Mouse (Mus musculus) neural tube, embryonic 11.5 days (tissue): ENCODE results near the gene Tac1. TPM values are rescaled to one million over a fixed set of nuclear protein-coding genes. Genes with fewer than 3 reads are reported as not detected.
"Not testable (repeated sequence)": the region's sequence is repeated elsewhere in the genome, so short reads cannot be mapped to it uniquely, and the experiment has no call there.

ENCODE experiments used
- ATAC-seq: fragments of 200-750 bp; cut with Nextera tagmentation; 2 replicates; pipeline ENCODE4 v1.8.0; 2017; ENCODE audit warnings: moderate number of reproducible peaks, mild to moderate bottlenecking, moderate TSS enrichment, moderate library complexity; ENCODE audit not compliant: insufficient read depth, low FRiP score, low TSS enrichment
- DNase-seq: peaks from one replicate; pipeline ENCODE4 v3.0.0-alpha.2; 2015; ENCODE audit warnings: low spot score
- H3K27ac ChIP-seq: fragments of 300-500 bp; sonication (generic); 2 replicates; pipeline ENCODE4 v1.5.1; 2014; ENCODE audit warnings: low read depth, mild to moderate bottlenecking, low read length
- H3K27me3 ChIP-seq: fragments of 300-500 bp; sonication (generic); 2 replicates; pipeline ENCODE4 v1.6.1; 2014; ENCODE audit warnings: mild to moderate bottlenecking, low read length, mixed read lengths; ENCODE audit not compliant: control insufficient read depth, insufficient read depth
- H3K36me3 ChIP-seq: fragments of 300-500 bp; sonication (generic); 2 replicates; pipeline ENCODE4 v1.6.1; 2014; ENCODE audit warnings: mild to moderate bottlenecking, low read length, moderate library complexity, mixed read lengths; ENCODE audit not compliant: control insufficient read depth, insufficient read depth
- H3K4me1 ChIP-seq: fragments of 300-500 bp; sonication (generic); 2 replicates; pipeline ENCODE4 v1.6.1; 2014; ENCODE audit warnings: low read length, mixed read lengths; ENCODE audit not compliant: control insufficient read depth, insufficient read depth
- H3K4me2 ChIP-seq: fragments of 300-500 bp; sonication (generic); 2 replicates; pipeline ENCODE4 v1.6.1; 2014; ENCODE audit warnings: low read depth, mild to moderate bottlenecking, moderate library complexity
- H3K4me3 ChIP-seq: fragments of 300-500 bp; sonication (generic); 2 replicates; pipeline ENCODE4 v1.5.1; 2014; ENCODE audit warnings: low read depth, low read length
- H3K9ac ChIP-seq: fragments of 300-500 bp; sonication (generic); 2 replicates; pipeline ENCODE4 v1.6.1; 2014; ENCODE audit warnings: mild to moderate bottlenecking, low read length
- H3K9me3 ChIP-seq: fragments of 300-500 bp; sonication (generic); 2 replicates; pipeline ENCODE4 v1.6.1; 2016; ENCODE audit warnings: low read length; ENCODE audit not compliant: control insufficient read depth
- WGBS: fragments of 180-500 bp; shearing (Covaris S2); extraction: QIAGEN DNeasy Blood & Tissue Kit; methylation state at CpG from one replicate; pipeline ENCODE4 v1.1.7; 2014; 5-methylcytosine and 5-hydroxymethylcytosine counted together
- polyA plus RNA-seq: library from polyadenylated mRNA; unstranded; fragments of >200 nt; fragmentation: Nextera tagmentation; extraction: Ambion mirVana; gene quantifications from 2 replicates; pipeline ENCODE4 v1.2.1, GENCODE M21; 2014

The Tac1 gene
- polyA plus RNA-seq, 1 experiment from 2014 or later, result 4.2 TPM

GRCm38 (mm10) chr6:7598416-7598815 is 43.7 kb downstream of the Tac1 start:
- ATAC-seq (no peak), DNase-seq (no peak)
- Histone ChIP-seq H3K4me2 (no peak overlapping the region), H3K9me3 (no peaks in the 10 kb centered on the region), H3K27me3 (no peaks in the 10 kb centered on the region), H3K36me3 (no peaks in the 10 kb centered on the region), H3K4me3 (no peak overlapping the region), H3K9ac (no peak overlapping the region), H3K27ac (no peak overlapping the region), H3K4me1 (no peaks in the 10 kb centered on the region)
- 92% methylated on average over 5 of the region's 5 CpGs for WGBS

GRCm38 (mm10) chr6:7600228-7600627 is 45.5 kb downstream of the Tac1 start:
- ATAC-seq (no peak), DNase-seq (no peak)
- H3K36me3 ChIP-seq, result no peaks in the 10 kb centered on the region
- no peaks in the 10 kb centered on the region for H3K9me3 ChIP-seq
- no peaks in the 10 kb centered on the region for H3K4me1 ChIP-seq
- H3K4me2 ChIP-seq, result no peak overlapping the region
- no peak overlapping the region for H3K9ac ChIP-seq
- no peaks in the 10 kb centered on the region for H3K27me3 ChIP-seq
- no peak overlapping the region for H3K27ac ChIP-seq
- WGBS, result 68% methylated on average over 2 of the region's 2 CpGs
- no peak overlapping the region for H3K4me3 ChIP-seq

GRCm38 (mm10) chr6:7601353-7602094 is 46.8 kb downstream of the Tac1 start:
- DNase-seq, result no peak
- 82% methylated on average over 4 of the region's 4 CpGs for WGBS

GRCm38 (mm10) chr6:7613676-7614075 is 59.0 kb downstream of the Tac1 start:
- DNase-seq, ATAC-seq: not testable (repeated sequence)
- 89% methylated on average over 18 of the region's 19 CpGs for WGBS

More at GRCm38 (mm10) chr6:7601353-7602094, 46.8 kb downstream of the Tac1 start:
- H3K27me3 ChIP-seq, result no peaks in the 10 kb centered on the region
- no peaks in the 10 kb centered on the region for H3K36me3 ChIP-seq
- no peak overlapping the region for H3K4me3 ChIP-seq
- no peak overlapping the region for H3K9ac ChIP-seq
- H3K27ac ChIP-seq, result no peak overlapping the region
- no peaks in the 10 kb centered on the region for H3K4me1 ChIP-seq
- no peaks in the 10 kb centered on the region for H3K9me3 ChIP-seq
- ATAC-seq, result no peak
- no peak overlapping the region for H3K4me2 ChIP-seq

More at GRCm38 (mm10) chr6:7613676-7614075, 59.0 kb downstream of the Tac1 start:
- H3K9ac ChIP-seq, H3K9me3 ChIP-seq, H3K27ac ChIP-seq, H3K4me3 ChIP-seq, H3K36me3 ChIP-seq, H3K4me1 ChIP-seq, H3K27me3 ChIP-seq, H3K4me2 ChIP-seq: not testable (repeated sequence)

Other genes with a start within 250 kb of the Tac1 start
- 63.4 and 66.4 TPM in 2 replicates for gene Asns, start 138.4 kb downstream of the Tac1 start, polyA plus RNA-seq